Mouse (Mus musculus) neural tube, embryonic 13.5 days (tissue): ENCODE data around the gene Gm49486. TPM values are rescaled to one million over a fixed set of nuclear protein-coding genes. Genes with fewer than 3 reads are reported as not detected.
"Not testable (repeated sequence)": the region's sequence is repeated elsewhere in the genome, so short reads cannot be mapped to it uniquely, and the experiment has no call there.

ENCODE experiments used
- ATAC-seq: fragments of 200-750 bp; cut with Nextera tagmentation; 2 replicates; pipeline ENCODE4 v1.8.0; 2017; ENCODE audit warnings: low read depth, mild to moderate bottlenecking, moderate TSS enrichment, moderate library complexity
- H3K27ac ChIP-seq: fragments of 300-500 bp; sonication (generic); replicated peaks from 2 replicates; pipeline ENCODE4 v1.5.1; 2015; ENCODE audit warnings: moderate library complexity, mild to moderate bottlenecking, inconsistent platforms
- H3K27me3 ChIP-seq: fragments of 300-500 bp; sonication (generic); 2 replicates; pipeline ENCODE4 v1.6.1; 2015; ENCODE audit warnings: mild to moderate bottlenecking, inconsistent platforms
- H3K36me3 ChIP-seq: fragments of 300-500 bp; sonication (generic); 2 replicates; pipeline ENCODE4 v1.6.1; 2015; ENCODE audit warnings: mild to moderate bottlenecking, inconsistent platforms
- H3K4me1 ChIP-seq: fragments of 300-500 bp; sonication (generic); replicated peaks from 2 replicates; pipeline ENCODE4 v1.6.1; 2015; ENCODE audit warnings: inconsistent platforms
- H3K4me2 ChIP-seq: fragments of 300-500 bp; sonication (generic); 2 replicates; pipeline ENCODE4 v1.6.1; 2015; ENCODE audit warnings: inconsistent platforms, mild to moderate bottlenecking, moderate library complexity
- H3K4me3 ChIP-seq: fragments of 300-500 bp; sonication (generic); 2 replicates; pipeline ENCODE4 v1.5.1; 2015; ENCODE audit warnings: mild to moderate bottlenecking, inconsistent platforms
- H3K9ac ChIP-seq: fragments of 300-500 bp; sonication (generic); 2 replicates; pipeline ENCODE4 v1.6.1; 2015; ENCODE audit warnings: moderate library complexity, mild to moderate bottlenecking, inconsistent platforms
- H3K9me3 ChIP-seq: fragments of 300-500 bp; sonication (generic); 2 replicates; pipeline ENCODE4 v1.6.1; 2016; ENCODE audit warnings: inconsistent platforms
- WGBS: fragments of 180-500 bp; shearing (Covaris S2); methylation state at CpG from one replicate; pipeline ENCODE4 v1.1.7; 2015; 5-methylcytosine and 5-hydroxymethylcytosine counted together
- polyA plus RNA-seq: library from polyadenylated mRNA; unstranded; fragments of >200 nt; fragmentation: Nextera tagmentation; extraction: Ambion mirVana; gene quantifications from 2 replicates; pipeline ENCODE4 v1.2.1, GENCODE M21; 2015

Gene Gm49486
- polyA plus RNA-seq, 1 experiment from 2014 or later = 1.7 TPM

GRCm38 (mm10) chr15:79202575-79202974 lies 26.6 kb upstream of the Gm49486 start:
- Histone ChIP-seq H3K4me2 (0 out of 2 replicates have a peak overlapping the region, but pooled peaks have one; percentile 9), H3K27me3 (no peaks in the 10 kb centered on the region), H3K4me3 (no peak overlapping the region), H3K9me3 (no peaks in the 10 kb centered on the region), H3K27ac (peak overlapping the region; percentile 59), H3K9ac (peak overlapping the region; percentile 43; the same call in 1 of the 2 replicates), H3K4me1 (peaks cover 27% of the 10 kb centered on the region), H3K36me3 (no peaks in the 10 kb centered on the region)
- WGBS = 21% methylated on average over 10 of the region's 10 CpGs
- peak; percentile 45 for ATAC-seq

- no peaks in the 10 kb centered on the region for H3K9me3 ChIP-seq
- H3K36me3 ChIP-seq = no peaks in the 10 kb centered on the region
- 76% methylated on average over 6 of the region's 6 CpGs for WGBS
- H3K9ac ChIP-seq = no peak overlapping the region
- H3K4me1 ChIP-seq = no peaks in the 10 kb centered on the region
- no peak overlapping the region for H3K4me3 ChIP-seq
- H3K4me2 ChIP-seq = no peak overlapping the region
- no peaks in the 10 kb centered on the region for H3K27me3 ChIP-seq
- no peak for ATAC-seq
- H3K27ac ChIP-seq = no peak overlapping the region
These were observed 21.0 kb upstream of the Gm49486 start for GRCm38 (mm10) chr15:79208211-79208610.

- Histone ChIP-seq H3K4me1 (no peaks in the 10 kb centered on the region), H3K9me3 (no peaks in the 10 kb centered on the region), H3K27me3 (no peaks in the 10 kb centered on the region), H3K36me3 (no peaks in the 10 kb centered on the region), H3K4me2 (no peak overlapping the region), H3K4me3 (no peak overlapping the region), H3K9ac (no peak overlapping the region), H3K27ac (no peak overlapping the region)
- ATAC-seq = no peak
- 77% methylated on average over 27 of the region's 27 CpGs for WGBS
These were observed 20.3 kb upstream of the Gm49486 start for GRCm38 (mm10) chr15:79208758-79209439.

GRCm38 (mm10) chr15:79210357-79210756 lies 18.8 kb upstream of the Gm49486 start:
- H3K36me3 ChIP-seq = no peaks in the 10 kb centered on the region
- H3K27me3 ChIP-seq = no peaks in the 10 kb centered on the region
- no peaks in the 10 kb centered on the region for H3K9me3 ChIP-seq
- H3K4me3 ChIP-seq = no peak overlapping the region
- WGBS = 77% methylated on average over 2 of the region's 2 CpGs
- no peak overlapping the region for H3K9ac ChIP-seq
- ATAC-seq = no peak
- H3K4me2 ChIP-seq = no peak overlapping the region
- H3K4me1 ChIP-seq = no peaks in the 10 kb centered on the region
- H3K27ac ChIP-seq = no peak overlapping the region

GRCm38 (mm10) chr15:79212750-79213446 lies 16.3 kb upstream of the Gm49486 start:
- no peaks in the 10 kb centered on the region for H3K36me3 ChIP-seq
- no peak overlapping the region for H3K4me3 ChIP-seq
- H3K9ac ChIP-seq = no peak overlapping the region
- H3K4me1 ChIP-seq = no peaks in the 10 kb centered on the region
- H3K27me3 ChIP-seq = no peaks in the 10 kb centered on the region
- no peak overlapping the region for H3K4me2 ChIP-seq
- WGBS = 68% methylated on average over 26 of the region's 26 CpGs
- H3K9me3 ChIP-seq = no peaks in the 10 kb centered on the region
- peak; percentile 55 for ATAC-seq
- H3K27ac ChIP-seq = peak overlapping the region; percentile 66

GRCm38 (mm10) chr15:79213591-79213990 lies 15.6 kb upstream of the Gm49486 start:
- Histone ChIP-seq H3K9me3 (no peaks in the 10 kb centered on the region), H3K4me1 (no peaks in the 10 kb centered on the region), H3K4me3 (no peak overlapping the region), H3K9ac (no peak overlapping the region), H3K27me3 (no peaks in the 10 kb centered on the region), H3K4me2 (no peak overlapping the region), H3K27ac (0 out of 2 replicates have a peak overlapping the region, but pooled peaks have one; percentile 35), H3K36me3 (no peaks in the 10 kb centered on the region)
- 68% methylated on average over 6 of the region's 6 CpGs for WGBS
- ATAC-seq = no peak

- Histone ChIP-seq H3K4me2 (no peak overlapping the region), H3K27ac (no peak overlapping the region), H3K4me1 (peaks cover 6% of the 10 kb centered on the region), H3K4me3 (no peak overlapping the region), H3K27me3 (no peaks in the 10 kb centered on the region), H3K36me3 (no peaks in the 10 kb centered on the region), H3K9ac (no peak overlapping the region), H3K9me3 (no peaks in the 10 kb centered on the region)
- no peak for ATAC-seq
- 67% methylated on average over 3 of the region's 3 CpGs for WGBS
These were observed 13.0 kb upstream of the Gm49486 start for GRCm38 (mm10) chr15:79216191-79216590.

GRCm38 (mm10) chr15:79219572-79219971 lies 9.6 kb upstream of the Gm49486 start:
- no peak overlapping the region for H3K4me2 ChIP-seq
- no peaks in the 10 kb centered on the region for H3K36me3 ChIP-seq
- H3K9me3 ChIP-seq = no peaks in the 10 kb centered on the region
- no peaks in the 10 kb centered on the region for H3K27me3 ChIP-seq
- 4% methylated on average over 1 of the region's 1 CpGs for WGBS
- peaks cover 20% of the 10 kb centered on the region for H3K4me1 ChIP-seq
- H3K4me3 ChIP-seq = no peak overlapping the region
- no peak for ATAC-seq
- 0 out of 2 replicates have a peak overlapping the region, but pooled peaks have one; percentile 8 for H3K9ac ChIP-seq
- peak overlapping the region; percentile 13; the same call in 1 of the 2 replicates for H3K27ac ChIP-seq

GRCm38 (mm10) chr15:79223641-79224040 lies 5.5 kb upstream of the Gm49486 start:
- 3% methylated on average over 5 of the region's 5 CpGs for WGBS
- Histone ChIP-seq H3K9ac (0 out of 2 replicates have a peak overlapping the region, but pooled peaks have one; percentile 26), H3K27me3 (no peaks in the 10 kb centered on the region), H3K4me1 (peaks cover 31% of the 10 kb centered on the region), H3K36me3 (no peaks in the 10 kb centered on the region), H3K4me3 (no peak overlapping the region), H3K27ac (no peak overlapping the region), H3K9me3 (no peaks in the 10 kb centered on the region), H3K4me2 (peak overlapping the region; percentile 25; the same call in 1 of the 2 replicates)
- no peak for ATAC-seq

- Histone ChIP-seq H3K4me1 (peaks cover 29% of the 10 kb centered on the region), H3K27me3 (no peaks in the 10 kb centered on the region), H3K36me3 (no peaks in the 10 kb centered on the region), H3K4me3 (no peak overlapping the region), H3K9ac (no peak overlapping the region), H3K4me2 (peak overlapping the region; percentile 25), H3K9me3 (no peaks in the 10 kb centered on the region), H3K27ac (no peak overlapping the region; the same call in 1 of the 2 replicates)
- WGBS = 2% methylated on average over 5 of the region's 5 CpGs
- peak; percentile 33 for ATAC-seq
These were observed 4.5 kb upstream of the Gm49486 start for GRCm38 (mm10) chr15:79224685-79225084.

GRCm38 (mm10) chr15:79225780-79226179 lies 3.4 kb upstream of the Gm49486 start:
- not testable (repeated sequence) for H3K27ac ChIP-seq, H3K9me3 ChIP-seq, H3K27me3 ChIP-seq, ATAC-seq, H3K36me3 ChIP-seq, H3K9ac ChIP-seq, H3K4me2 ChIP-seq, H3K4me3 ChIP-seq
- H3K4me1 ChIP-seq = peaks cover 35% of the 10 kb centered on the region
- WGBS = 61% methylated on average over 2 of the region's 2 CpGs

GRCm38 (mm10) chr15:79235268-79235667 lies 6.1 kb downstream of the Gm49486 start:
- ATAC-seq = no peak
- no peaks in the 10 kb centered on the region for H3K27me3 ChIP-seq
- no peak overlapping the region for H3K9ac ChIP-seq
- WGBS = 75% methylated on average over 9 of the region's 9 CpGs
- no peak overlapping the region for H3K4me2 ChIP-seq
- no peaks in the 10 kb centered on the region for H3K9me3 ChIP-seq
- no peak overlapping the region for H3K4me3 ChIP-seq
- H3K36me3 ChIP-seq = peaks cover 85% of the 10 kb centered on the region
- peaks cover 6% of the 10 kb centered on the region for H3K4me1 ChIP-seq
- no peak overlapping the region for H3K27ac ChIP-seq
